Mouse (Mus musculus) C2C12 (cell line): ENCODE measurements around the gene Sgsm2.

Experiments
- CEBPB ChIP-seq: IDR thresholded peaks from one replicate; pipeline ENCODE4 v1.6.1; 2011; ENCODE audit warnings: low read depth, mild to moderate bottlenecking, control low read depth, moderate library complexity
- CTCF ChIP-seq: IDR thresholded peaks from one replicate; pipeline ENCODE4 v1.5.1; 2011; ENCODE audit not compliant: control insufficient read depth, insufficient read depth, insufficient read length
- USF1 ChIP-seq: IDR thresholded peaks from one replicate; pipeline ENCODE4 v1.6.1; 2011; ENCODE audit warnings: low read depth, mild to moderate bottlenecking, control low read depth, moderate library complexity

DNA sequence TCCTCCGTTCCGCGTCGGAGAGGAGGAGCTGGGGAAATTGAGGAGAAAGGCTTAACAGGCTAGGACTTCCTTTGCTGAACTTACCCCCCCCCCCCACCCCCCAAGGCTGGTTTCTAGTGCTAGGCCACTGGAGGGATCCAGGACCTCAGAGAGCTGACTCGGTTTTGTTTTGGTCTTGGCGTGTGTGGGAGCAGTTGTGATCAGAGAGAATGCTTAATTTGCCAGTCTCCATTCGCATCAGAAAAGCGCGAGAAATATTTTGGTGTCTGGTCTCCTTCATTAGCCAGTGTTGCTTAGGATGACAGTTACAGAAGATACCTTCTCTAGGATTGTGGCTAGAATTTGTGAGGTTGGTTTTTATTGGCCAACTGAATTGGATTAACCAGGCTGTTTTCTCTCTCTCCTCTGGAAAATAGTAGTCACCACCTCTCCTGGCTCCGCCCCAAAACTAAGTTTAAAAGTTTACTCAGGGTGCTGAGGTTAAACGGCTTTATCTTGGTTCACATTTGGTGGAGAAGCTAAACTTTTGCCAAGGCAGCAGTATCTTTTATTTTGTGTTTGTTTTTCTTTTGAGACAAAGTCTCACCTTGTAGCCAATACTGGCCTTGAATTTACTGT is 29.6 kb upstream of the Sgsm2 start:
- TF ChIP-seq CTCF (no peak), USF1 (no peak), CEBPB (no peak)
